Mouse (Mus musculus): ENCODE data around the gene Spdef. TPM values are rescaled to one million over a fixed set of nuclear protein-coding genes. Genes with fewer than 3 reads are reported as not detected.

The Spdef gene
- polyA plus RNA-seq, 1 experiment from 2014 or later: 0.21 TPM

- ATAC-seq (ENCODE audit: insufficient number of reproducible peaks, insufficient read depth, low FRiP score, low TSS enrichment, low read depth): no peak
- Histone ChIP-seq H3K27me3 (peaks cover 33% of the 10 kb centered on the region), H3K36me3 (no peaks in the 10 kb centered on the region), H3K4me1 (replicated peaks) (peaks cover 11% of the 10 kb centered on the region), H3K27ac (no peak overlapping the region), H3K4me3 (replicated peaks) (no peak overlapping the region), H3K4me2 (no peak overlapping the region), H3K9me3 (0 out of 2 replicates have a peak, but pooled peaks cover 8% of the 10 kb centered on the region), H3K9ac (replicated peaks) (no peak overlapping the region)
- 67% methylated on average over 5 of the region's 5 CpGs for WGBS
Measured at GRCm38 (mm10) chr17:27703961-27704621, 24.7 kb downstream of the Spdef start.

GRCm38 (mm10) chr17:27702518-27702917 is 26.2 kb downstream of the Spdef start:
- 2% methylated on average over 34 of the region's 34 CpGs for WGBS
- no peaks in the 10 kb centered on the region for H3K36me3 ChIP-seq
- peaks cover 28% of the 10 kb centered on the region for H3K27me3 ChIP-seq
- no peak overlapping the region; the same call in 1 of the 2 replicates for H3K9ac ChIP-seq (replicated peaks)
- peak overlapping the region; percentile 30 for H3K4me3 ChIP-seq (replicated peaks)
- no peak overlapping the region for H3K27ac ChIP-seq
- H3K4me1 ChIP-seq (replicated peaks): no peaks in the 10 kb centered on the region; the same call in 1 of the 2 replicates
- ATAC-seq (ENCODE audit: insufficient number of reproducible peaks, insufficient read depth, low FRiP score, low TSS enrichment, low read depth): no peak
- H3K4me2 ChIP-seq: peak overlapping the region; percentile 62
- H3K9me3 ChIP-seq: 0 out of 2 replicates have a peak, but pooled peaks cover 13% of the 10 kb centered on the region

- H3K9me3 ChIP-seq: 0 out of 2 replicates have a peak, but pooled peaks cover 13% of the 10 kb centered on the region
- H3K4me3 ChIP-seq (replicated peaks): no peak overlapping the region
- ATAC-seq (ENCODE audit: insufficient number of reproducible peaks, insufficient read depth, low FRiP score, low TSS enrichment, low read depth): no peak
- H3K36me3 ChIP-seq: no peaks in the 10 kb centered on the region
- H3K4me1 ChIP-seq (replicated peaks): no peaks in the 10 kb centered on the region; the same call in 1 of the 2 replicates
- no peak overlapping the region for H3K4me2 ChIP-seq
- H3K27me3 ChIP-seq: peaks cover 22% of the 10 kb centered on the region
- no peak overlapping the region for H3K27ac ChIP-seq
- no peak overlapping the region for H3K9ac ChIP-seq (replicated peaks)
- WGBS: 67% methylated on average over 6 of the region's 6 CpGs
Measured at GRCm38 (mm10) chr17:27701856-27702255, 26.9 kb downstream of the Spdef start.

GRCm38 (mm10) chr17:27700812-27701211 is 27.9 kb downstream of the Spdef start:
- no peaks in the 10 kb centered on the region; the same call in 1 of the 2 replicates for H3K4me1 ChIP-seq (replicated peaks)
- H3K9ac ChIP-seq (replicated peaks): 0 out of 2 replicates have a peak overlapping the region, but pooled peaks have one; percentile 13
- 70% methylated on average over 2 of the region's 2 CpGs for WGBS
- peaks cover 11% of the 10 kb centered on the region for H3K27me3 ChIP-seq
- no peak overlapping the region for H3K4me2 ChIP-seq
- 0 out of 2 replicates have a peak, but pooled peaks cover 13% of the 10 kb centered on the region for H3K9me3 ChIP-seq
- no peak overlapping the region for H3K4me3 ChIP-seq (replicated peaks)
- H3K36me3 ChIP-seq: no peaks in the 10 kb centered on the region
- ATAC-seq (ENCODE audit: insufficient number of reproducible peaks, insufficient read depth, low FRiP score, low TSS enrichment, low read depth): no peak
- no peak overlapping the region for H3K27ac ChIP-seq

GRCm38 (mm10) chr17:27699641-27700244 is 29.0 kb downstream of the Spdef start:
- Histone ChIP-seq H3K36me3 (no peaks in the 10 kb centered on the region), H3K4me2 (no peak overlapping the region), H3K9me3 (0 out of 2 replicates have a peak, but pooled peaks cover 13% of the 10 kb centered on the region), H3K27me3 (0 out of 2 replicates have a peak, but pooled peaks cover 5% of the 10 kb centered on the region), H3K27ac (no peak overlapping the region), H3K4me3 (replicated peaks) (no peak overlapping the region), H3K9ac (replicated peaks) (no peak overlapping the region), H3K4me1 (replicated peaks) (no peaks in the 10 kb centered on the region; the same call in 1 of the 2 replicates)
- no peak for ATAC-seq (ENCODE audit: insufficient number of reproducible peaks, insufficient read depth, low FRiP score, low TSS enrichment, low read depth)
- WGBS: 87% methylated on average over 17 of the region's 17 CpGs

- 69% methylated on average over 14 of the region's 14 CpGs for WGBS
Measured at GRCm38 (mm10) chr17:27690993-27691693, 37.6 kb downstream of the Spdef start.

GRCm38 (mm10) chr17:27686395-27686794 is 42.4 kb downstream of the Spdef start:
- Histone ChIP-seq H3K4me1 (replicated peaks) (peaks cover 14% of the 10 kb centered on the region), H3K4me2 (0 out of 2 replicates have a peak overlapping the region, but pooled peaks have one; percentile 96), H3K4me3 (replicated peaks) (no peak overlapping the region), H3K9ac (replicated peaks) (no peak overlapping the region), H3K36me3 (no peaks in the 10 kb centered on the region), H3K9me3 (no peaks in the 10 kb centered on the region), H3K27me3 (peaks cover 52% of the 10 kb centered on the region), H3K27ac (no peak overlapping the region)
- WGBS: 50% methylated on average over 5 of the region's 5 CpGs
- no peak for ATAC-seq (ENCODE audit: insufficient number of reproducible peaks, insufficient read depth, low FRiP score, low TSS enrichment, low read depth)

More at GRCm38 (mm10) chr17:27690993-27691693, 37.6 kb downstream of the Spdef start:
- 0 out of 2 replicates have a peak overlapping the region, but pooled peaks have one; percentile 23 for H3K9ac ChIP-seq (replicated peaks)
- H3K27me3 ChIP-seq: peaks cover 27% of the 10 kb centered on the region
- ATAC-seq (ENCODE audit: insufficient number of reproducible peaks, insufficient read depth, low FRiP score, low TSS enrichment, low read depth): no peak
- no peak overlapping the region for H3K4me2 ChIP-seq
- H3K27ac ChIP-seq: no peak overlapping the region
- H3K4me1 ChIP-seq (replicated peaks): no peaks in the 10 kb centered on the region
- no peaks in the 10 kb centered on the region for H3K36me3 ChIP-seq
- no peak overlapping the region for H3K4me3 ChIP-seq (replicated peaks)
- H3K9me3 ChIP-seq: no peaks in the 10 kb centered on the region

GRCm38 (mm10) chr17:27685550-27685913 is 43.2 kb downstream of the Spdef start:
- Histone ChIP-seq H3K9me3 (no peaks in the 10 kb centered on the region), H3K36me3 (no peaks in the 10 kb centered on the region), H3K4me2 (peak overlapping the region; percentile 96), H3K27me3 (peaks cover 52% of the 10 kb centered on the region), H3K9ac (replicated peaks) (peak overlapping the region; percentile 55), H3K4me3 (replicated peaks) (peak overlapping the region; percentile 47), H3K4me1 (replicated peaks) (peaks cover 14% of the 10 kb centered on the region), H3K27ac (no peak overlapping the region)
- 0 out of 2 replicates have a peak, but pooled peaks have one; percentile 29 for ATAC-seq (ENCODE audit: insufficient number of reproducible peaks, insufficient read depth, low FRiP score, low TSS enrichment, low read depth)
- WGBS: 3% methylated on average over 11 of the region's 11 CpGs

GRCm38 (mm10) chr17:27684886-27685549 is 43.7 kb downstream of the Spdef start:
- Histone ChIP-seq H3K4me1 (replicated peaks) (peaks cover 14% of the 10 kb centered on the region), H3K4me2 (peak overlapping the region; percentile 96), H3K9me3 (no peaks in the 10 kb centered on the region), H3K4me3 (replicated peaks) (peak overlapping the region; percentile 47), H3K9ac (replicated peaks) (peak overlapping the region; percentile 55), H3K36me3 (no peaks in the 10 kb centered on the region), H3K27ac (no peak overlapping the region), H3K27me3 (peaks cover 52% of the 10 kb centered on the region)
- WGBS: under 1% methylated on average over 51 of the region's 53 CpGs
- peak; percentile 45; the same call in 1 of the 2 replicates for ATAC-seq (ENCODE audit: insufficient number of reproducible peaks, insufficient read depth, low FRiP score, low TSS enrichment, low read depth)

- no peak overlapping the region for H3K9ac ChIP-seq (replicated peaks)
- ATAC-seq (ENCODE audit: insufficient number of reproducible peaks, insufficient read depth, low FRiP score, low TSS enrichment, low read depth): peak; percentile 74; the same call in 1 of the 2 replicates
- no peak overlapping the region for H3K27ac ChIP-seq
Measured at GRCm38 (mm10) chr17:27678924-27679813, 49.6 kb downstream of the Spdef start.

More at GRCm38 (mm10) chr17:27678924-27679813, 49.6 kb downstream of the Spdef start:
- H3K4me2 ChIP-seq: no peak overlapping the region
- H3K36me3 ChIP-seq: no peaks in the 10 kb centered on the region
- H3K9me3 ChIP-seq: no peaks in the 10 kb centered on the region
- no peak overlapping the region for H3K4me3 ChIP-seq (replicated peaks)
- peaks cover 5% of the 10 kb centered on the region for H3K27me3 ChIP-seq
- 51% methylated on average over 11 of the region's 11 CpGs for WGBS
- no peaks in the 10 kb centered on the region for H3K4me1 ChIP-seq (replicated peaks)

All from limb, embryonic 12.5 days (tissue).